Mouse (Mus musculus): ENCODE data around the gene Hcfc1r1. TPM values are rescaled to one million over a fixed set of nuclear protein-coding genes. Genes with fewer than 3 reads are reported as not detected.

The Hcfc1r1 gene
- total and polyA plus RNA-seq, 2 experiments from 2014 or later: 214 to 328 TPM

GRCm38 (mm10) chr17:23679127-23679835 lies 5.9 kb downstream of the Hcfc1r1 start, which contains the start of gene Cldn6:
Gene Cldn6 (plus strand): TSS chr17:23679249.
- 0 out of 2 replicates have a peak, but pooled peaks cover 4% of the 10 kb centered on the region for H3K36me3 ChIP-seq (replicated peaks; ENCODE audit: control insufficient read depth, insufficient read depth, low read length)

GRCm38 (mm10) chr17:23680336-23680735 lies 6.9 kb downstream of the Hcfc1r1 start:
- Histone ChIP-seq H3K4me3 (ENCODE audit: low read depth, low read length) (no peak overlapping the region), H3K9me3 (replicated peaks; ENCODE audit: control insufficient read depth, low read length) (no peaks in the 10 kb centered on the region), H3K4me1 (ENCODE audit: control insufficient read depth, insufficient read depth) (peaks cover 13% of the 10 kb centered on the region; the same call in 1 of the 2 replicates), H3K27me3 (ENCODE audit: control insufficient read depth, insufficient read depth, low read length) (peaks cover 68% of the 10 kb centered on the region), H3K36me3 (replicated peaks; ENCODE audit: control insufficient read depth, insufficient read depth, low read length) (0 out of 2 replicates have a peak, but pooled peaks cover 3% of the 10 kb centered on the region), H3K9ac (replicated peaks; ENCODE audit: low read depth, low read length) (no peak overlapping the region), H3K4me2 (ENCODE audit: low read depth, low read length) (no peak overlapping the region), H3K27ac (ENCODE audit: low read depth) (no peak overlapping the region)
- DNase-seq (ENCODE audit: low spot score) (no peak), ATAC-seq (ENCODE audit: insufficient read depth, low read depth) (no peak)
- TF ChIP-seq EP300 (IDR thresholded peaks at IDR 0.05; ENCODE audit: low read depth) (no peak), CTCF (IDR thresholded peaks at IDR 0.05; ENCODE audit: low read depth) (no peak)
- WGBS: 62% methylated on average over 9 of the region's 9 CpGs

More at GRCm38 (mm10) chr17:23679127-23679835, 5.9 kb downstream of the Hcfc1r1 start, which contains the start of gene Cldn6:
- no peak for ATAC-seq (ENCODE audit: insufficient read depth, low read depth)
- H3K27ac ChIP-seq (ENCODE audit: low read depth): no peak within 1 kb of the TSS
- H3K9ac ChIP-seq (replicated peaks; ENCODE audit: low read depth, low read length): no peak within 1 kb of the TSS
- H3K27me3 ChIP-seq (ENCODE audit: control insufficient read depth, insufficient read depth, low read length): peaks cover 63% of the 10 kb centered on the region
- H3K9me3 ChIP-seq (replicated peaks; ENCODE audit: control insufficient read depth, low read length): no peaks in the 10 kb centered on the region
- TF ChIP-seq CTCF (IDR thresholded peaks at IDR 0.05; ENCODE audit: low read depth): no peak
- no peak for TF ChIP-seq EP300 (IDR thresholded peaks at IDR 0.05; ENCODE audit: low read depth)
- peaks cover 23% of the 10 kb centered on the region; the same call in 1 of the 2 replicates for H3K4me1 ChIP-seq (ENCODE audit: control insufficient read depth, insufficient read depth)
- H3K4me2 ChIP-seq (ENCODE audit: low read depth, low read length): peak within 1 kb of the TSS; percentile 40; the same call in 1 of the 2 replicates
- WGBS: 5% methylated on average over 38 of the region's 38 CpGs
- DNase-seq (ENCODE audit: low spot score): no peak
- peak within 1 kb of the TSS; percentile 26 for H3K4me3 ChIP-seq (ENCODE audit: low read depth, low read length)

- Histone ChIP-seq H3K4me2 (ENCODE audit: low read depth, low read length) (no peak overlapping the region), H3K4me3 (ENCODE audit: low read depth, low read length) (no peak overlapping the region), H3K9ac (replicated peaks; ENCODE audit: low read depth, low read length) (no peak overlapping the region), H3K36me3 (replicated peaks; ENCODE audit: control insufficient read depth, insufficient read depth, low read length) (no peaks in the 10 kb centered on the region), H3K27me3 (ENCODE audit: control insufficient read depth, insufficient read depth, low read length) (peaks cover 68% of the 10 kb centered on the region), H3K9me3 (replicated peaks; ENCODE audit: control insufficient read depth, low read length) (no peaks in the 10 kb centered on the region), H3K4me1 (ENCODE audit: control insufficient read depth, insufficient read depth) (0 out of 2 replicates have a peak, but pooled peaks cover 5% of the 10 kb centered on the region), H3K27ac (ENCODE audit: low read depth) (no peak overlapping the region)
- no peak for TF ChIP-seq CTCF (IDR thresholded peaks at IDR 0.05; ENCODE audit: low read depth)
- no peak for TF ChIP-seq EP300 (IDR thresholded peaks at IDR 0.05; ENCODE audit: low read depth)
- ATAC-seq (ENCODE audit: insufficient read depth, low read depth): no peak
- no peak for DNase-seq (ENCODE audit: low spot score)
- WGBS: 54% methylated on average over 10 of the region's 10 CpGs
Observed at GRCm38 (mm10) chr17:23681086-23681485, 7.7 kb downstream of the Hcfc1r1 start.

GRCm38 (mm10) chr17:23682092-23682491 lies 8.7 kb downstream of the Hcfc1r1 start:
- H3K9ac ChIP-seq (replicated peaks; ENCODE audit: low read depth, low read length): no peak overlapping the region
- H3K9me3 ChIP-seq (replicated peaks; ENCODE audit: control insufficient read depth, low read length): no peaks in the 10 kb centered on the region
- no peak overlapping the region for H3K4me2 ChIP-seq (ENCODE audit: low read depth, low read length)
- WGBS: 53% methylated on average over 4 of the region's 4 CpGs
- TF ChIP-seq EP300 (IDR thresholded peaks at IDR 0.05; ENCODE audit: low read depth) (no peak), CTCF (IDR thresholded peaks at IDR 0.05; ENCODE audit: low read depth) (no peak)
- H3K4me1 ChIP-seq (ENCODE audit: control insufficient read depth, insufficient read depth): 0 out of 2 replicates have a peak, but pooled peaks cover 3% of the 10 kb centered on the region
- H3K27ac ChIP-seq (ENCODE audit: low read depth): no peak overlapping the region
- H3K4me3 ChIP-seq (ENCODE audit: low read depth, low read length): no peak overlapping the region
- ATAC-seq (ENCODE audit: insufficient read depth, low read depth): no peak
- DNase-seq (ENCODE audit: low spot score): no peak
- no peaks in the 10 kb centered on the region for H3K36me3 ChIP-seq (replicated peaks; ENCODE audit: control insufficient read depth, insufficient read depth, low read length)
- peaks cover 68% of the 10 kb centered on the region for H3K27me3 ChIP-seq (ENCODE audit: control insufficient read depth, insufficient read depth, low read length)

GRCm38 (mm10) chr17:23682530-23682929 lies 9.1 kb downstream of the Hcfc1r1 start:
- no peak overlapping the region for H3K4me3 ChIP-seq (ENCODE audit: low read depth, low read length)
- TF ChIP-seq CTCF (IDR thresholded peaks at IDR 0.05; ENCODE audit: low read depth) (no peak), EP300 (IDR thresholded peaks at IDR 0.05; ENCODE audit: low read depth) (no peak)
- no peak overlapping the region for H3K27ac ChIP-seq (ENCODE audit: low read depth)
- no peak overlapping the region for H3K4me2 ChIP-seq (ENCODE audit: low read depth, low read length)
- ATAC-seq (ENCODE audit: insufficient read depth, low read depth) (no peak), DNase-seq (ENCODE audit: low spot score) (no peak)
- H3K36me3 ChIP-seq (replicated peaks; ENCODE audit: control insufficient read depth, insufficient read depth, low read length): no peaks in the 10 kb centered on the region
- WGBS: 62% methylated on average over 3 of the region's 3 CpGs
- peaks cover 68% of the 10 kb centered on the region for H3K27me3 ChIP-seq (ENCODE audit: control insufficient read depth, insufficient read depth, low read length)
- H3K9me3 ChIP-seq (replicated peaks; ENCODE audit: control insufficient read depth, low read length): no peaks in the 10 kb centered on the region
- no peak overlapping the region for H3K9ac ChIP-seq (replicated peaks; ENCODE audit: low read depth, low read length)
- H3K4me1 ChIP-seq (ENCODE audit: control insufficient read depth, insufficient read depth): 0 out of 2 replicates have a peak, but pooled peaks cover 3% of the 10 kb centered on the region
